Mouse (Mus musculus) monocyte, adult 5-6 weeks (primary cell): ENCODE data around the gene Rgs14. TPM values are rescaled to one million over a fixed set of nuclear protein-coding genes. Genes with fewer than 3 reads are reported as not detected.

Experiments
- ATAC-seq: fragments of 153-309, 156-312 bp; replicated peaks from 2 replicates; pipeline ENCODE4 v1.8.0; 2017; ENCODE audit warnings: mild to moderate bottlenecking; ENCODE audit not compliant: low TSS enrichment, insufficient number of reproducible peaks, severe bottlenecking, poor library complexity, low FRiP score
- total RNA-seq: library from RNA; stranded (forward); fragments of 200-1000, 200-491, 200-594 nt; gene quantifications from 3 replicates; pipeline ENCODE4 v1.2.3, GENCODE M21; 2017

Gene Rgs14
- total RNA-seq: 21.8 to 43.9 TPM (median 40.8 TPM) in 3 replicates

DNA sequence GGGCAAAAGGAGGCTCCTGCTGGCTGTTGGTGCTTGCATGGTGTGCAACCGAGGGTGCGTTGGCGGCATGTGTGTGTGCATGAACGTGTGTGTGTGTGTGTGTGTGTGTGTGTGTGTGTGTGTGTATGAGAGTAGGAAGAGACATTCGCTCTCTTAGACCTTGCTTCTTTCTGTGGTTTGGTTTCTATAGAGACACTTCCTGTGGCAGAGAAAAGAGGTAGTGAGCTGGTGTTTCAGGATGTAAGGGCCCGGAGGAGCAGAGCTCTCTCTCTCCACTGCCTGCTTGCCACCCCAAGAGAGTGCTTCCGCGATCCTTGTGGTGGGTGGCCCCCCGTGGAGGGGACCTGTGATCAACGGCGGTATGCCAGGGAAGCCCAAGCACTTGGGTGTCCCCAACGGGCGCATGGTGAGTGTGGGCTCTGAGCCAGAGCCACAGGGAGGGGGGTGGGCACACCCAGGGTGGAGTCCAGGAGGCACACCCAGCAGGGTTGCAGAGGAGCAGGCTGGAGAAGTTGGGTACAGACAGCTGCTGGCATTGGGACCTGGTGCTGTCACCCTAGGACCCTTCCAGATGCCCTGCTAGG is at the start of gene Rgs14:
Rgs14 (plus strand) TSS at position 202 of the 584 bp plus-strand sequence.
- peak; percentile 87 for ATAC-seq

- no peak for ATAC-seq
Measured at GRCm38 (mm10) chr13:55319931-55320533, 49.5 kb upstream of the Rgs14 start, which contains the start of gene Prelid1. Prelid1 (plus strand) TSS chr13:55320500.

DNA sequence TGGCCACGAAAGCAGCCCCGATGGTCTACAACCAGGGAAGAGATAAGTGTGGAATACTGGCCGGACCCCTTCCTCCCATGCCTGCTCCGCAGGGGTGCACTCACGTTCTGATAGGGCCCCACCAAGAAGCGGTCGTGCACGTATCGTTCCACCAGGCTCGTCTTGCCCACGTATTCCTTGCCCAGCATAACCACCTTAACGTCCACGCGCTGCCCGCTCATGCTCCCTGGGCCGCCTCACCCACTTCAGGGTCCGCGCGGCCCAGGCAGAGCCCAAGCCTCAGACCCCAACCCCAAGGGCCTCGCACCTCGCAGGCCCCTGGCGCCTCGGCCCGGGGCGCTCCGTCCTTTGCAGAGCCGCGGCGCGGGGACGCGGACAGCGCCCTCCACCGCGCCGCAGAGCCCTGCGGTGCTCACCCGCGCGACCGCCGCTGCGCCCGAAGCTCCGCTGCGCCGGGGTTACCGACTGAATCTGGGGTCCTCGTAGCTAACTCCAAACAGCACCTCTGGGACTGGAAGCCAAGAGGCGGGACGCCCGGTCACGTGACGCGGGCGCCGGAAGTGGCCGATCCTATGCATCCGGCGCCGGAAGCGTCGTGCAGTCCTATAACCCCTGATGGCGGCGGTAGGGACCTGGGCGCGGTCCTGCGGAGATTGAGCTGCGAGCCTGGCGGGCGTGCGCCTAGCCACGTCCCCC is 48.0 kb upstream of the Rgs14 start, which contains the start of gene Rab24:
Rab24 (minus strand) TSS at position 513 of the 696 bp plus-strand sequence.
- peak; percentile 64 for ATAC-seq

DNA sequence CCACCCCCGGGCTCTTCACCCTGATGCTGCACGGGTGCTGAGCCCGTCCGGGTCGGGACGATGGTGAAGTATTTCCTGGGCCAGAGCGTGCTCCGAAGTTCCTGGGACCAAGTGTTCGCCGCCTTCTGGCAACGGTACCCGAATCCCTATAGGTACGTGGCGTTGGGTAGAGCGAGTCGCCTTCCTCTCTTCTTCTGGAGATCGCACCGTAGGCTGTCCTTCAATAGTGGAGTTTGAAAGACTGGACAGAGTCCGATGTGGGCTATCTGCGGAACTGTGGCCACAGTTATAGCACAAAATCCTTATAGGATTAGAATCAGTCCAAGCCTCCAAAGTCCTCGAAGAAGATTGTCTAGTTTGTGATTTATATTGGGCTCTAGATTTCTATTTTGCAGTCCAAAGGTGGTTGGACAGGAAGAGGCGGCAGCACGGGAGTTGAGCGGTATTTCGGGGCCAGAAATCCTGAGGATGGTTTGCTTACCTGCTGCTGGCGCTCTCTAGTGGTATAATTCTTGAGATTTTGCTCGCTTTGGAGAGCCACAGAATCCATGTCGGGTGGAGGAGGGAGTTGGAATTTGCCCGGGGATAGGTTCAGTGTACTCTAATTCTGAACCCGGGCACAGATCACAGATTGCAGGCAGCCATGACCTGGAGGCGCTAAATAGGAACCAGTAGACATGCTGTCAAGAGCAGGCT is 47.3 kb upstream of the Rgs14 start:
- 0 out of 2 replicates have a peak, but pooled peaks have one; percentile 7 for ATAC-seq

DNA sequence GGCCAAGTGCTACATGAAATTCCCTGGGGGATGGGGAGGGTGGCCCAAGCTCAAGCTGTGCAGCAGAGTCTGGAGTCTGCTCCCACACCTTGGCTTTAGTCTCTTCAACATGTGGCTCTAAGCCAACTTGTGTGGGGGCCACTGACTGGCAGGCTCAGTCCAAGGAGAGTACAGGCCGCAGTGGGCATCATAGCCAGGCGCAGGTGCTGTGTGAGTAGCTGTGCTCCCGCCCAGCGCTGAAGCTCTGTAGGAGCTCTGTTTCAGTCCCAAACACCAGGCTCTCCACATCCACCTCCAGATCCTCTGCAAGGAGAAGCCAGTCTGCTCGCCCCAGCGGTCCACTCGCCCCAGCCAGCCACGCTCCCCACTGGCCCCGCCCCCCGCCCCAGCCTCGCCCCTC is 43.9 kb upstream of the Rgs14 start:
- no peak for ATAC-seq

DNA sequence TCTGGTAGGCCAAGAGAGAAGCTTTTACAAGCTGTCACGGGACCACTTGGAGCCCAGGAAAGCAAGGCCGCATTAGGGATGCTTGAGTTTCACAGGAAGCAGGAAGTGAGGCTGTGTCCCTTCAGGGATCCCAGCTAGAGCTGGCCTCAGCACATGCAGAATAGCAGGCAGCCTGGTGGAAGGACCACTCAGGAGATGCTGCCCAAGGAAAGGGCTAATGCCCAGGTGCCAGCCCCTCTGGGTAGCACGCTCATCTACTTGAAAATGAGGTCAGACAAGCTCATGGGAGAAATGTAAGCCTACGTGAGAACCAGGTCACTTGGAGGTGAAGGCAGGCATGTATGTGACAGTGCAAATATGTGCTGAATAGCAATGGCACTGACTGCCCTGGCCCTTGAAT is 42.4 kb upstream of the Rgs14 start:
- ATAC-seq: no peak

GRCm38 (mm10) chr13:55327633-55328032 is 41.9 kb upstream of the Rgs14 start:
- peak; percentile 77 for ATAC-seq

- no peak for ATAC-seq
Measured at GRCm38 (mm10) chr13:55328171-55328570, 41.4 kb upstream of the Rgs14 start.

DNA sequence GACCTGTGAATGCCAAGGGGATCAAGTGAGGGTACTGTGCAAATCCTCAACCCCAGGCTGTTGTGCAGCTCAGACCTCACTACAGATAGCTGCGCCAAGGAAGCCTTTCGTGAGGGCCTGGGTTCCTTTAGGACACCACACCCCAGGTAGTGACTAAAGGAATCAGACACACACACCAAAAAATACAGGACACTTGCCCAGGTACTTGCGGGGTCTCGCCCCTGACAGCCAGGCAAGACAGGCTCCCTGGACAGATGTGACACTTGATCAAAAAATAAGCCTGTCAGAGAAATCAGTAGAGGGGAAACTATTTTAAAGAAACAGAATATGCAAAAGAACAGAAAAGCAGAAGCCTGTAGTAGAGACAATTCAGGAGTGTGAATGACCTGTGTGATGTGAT is 40.9 kb upstream of the Rgs14 start:
- no peak for ATAC-seq

DNA sequence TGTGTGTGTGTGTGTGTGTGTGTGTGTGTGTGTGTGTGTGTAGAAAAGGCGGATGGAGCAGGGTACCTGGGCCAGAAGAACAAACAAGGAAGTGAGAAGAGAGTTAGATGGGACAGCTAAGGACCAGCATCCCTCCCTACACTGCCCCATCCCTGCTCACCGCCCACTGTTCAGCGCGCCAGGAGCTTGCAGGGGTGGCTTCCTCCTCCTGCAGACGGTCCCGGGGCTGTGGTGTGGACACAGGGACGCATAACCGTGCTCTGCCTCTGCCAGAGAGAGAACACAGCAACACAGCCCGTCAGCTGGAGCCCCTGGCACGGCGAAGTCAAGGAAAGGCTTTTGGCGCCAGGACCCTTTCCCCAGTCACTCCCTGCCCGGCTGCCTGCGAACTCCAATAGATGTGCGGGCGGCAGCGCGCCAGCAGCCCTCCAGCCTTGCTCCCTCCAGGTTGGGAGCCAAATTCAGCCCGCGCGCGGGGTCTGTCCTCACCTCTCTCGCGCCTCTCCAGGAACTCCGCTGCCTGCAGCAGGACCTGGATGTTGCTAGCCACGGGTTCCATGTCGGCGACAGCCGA is 40.3 kb upstream of the Rgs14 start:
- no peak for ATAC-seq

- ATAC-seq: peak; percentile 33; the same call in 1 of the 2 replicates
Measured at GRCm38 (mm10) chr13:55329683-55330566, 39.6 kb upstream of the Rgs14 start, which contains the start of gene Mxd3. Mxd3 (minus strand) TSS chr13:55329823.

GRCm38 (mm10) chr13:55330567-55331400 is 38.7 kb upstream of the Rgs14 start:
- no peak for ATAC-seq

DNA sequence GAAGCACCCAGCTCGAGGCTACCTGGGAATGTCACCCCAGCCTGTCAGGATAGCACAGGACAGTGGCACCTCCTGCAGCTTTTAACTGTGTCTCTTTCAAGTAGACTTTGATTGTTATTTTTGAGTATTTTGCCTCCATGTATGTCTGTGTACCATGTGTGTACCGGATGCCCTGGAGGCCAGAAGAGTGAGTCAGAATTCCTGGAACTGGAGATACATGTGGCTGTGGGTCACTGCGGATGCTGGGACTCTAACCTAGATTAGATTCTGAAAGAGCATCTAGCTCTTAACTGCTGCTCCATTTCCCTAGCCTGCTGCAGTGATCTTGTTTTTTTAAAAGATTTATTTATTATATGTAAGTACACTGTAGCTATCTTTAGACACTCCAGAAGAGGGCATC is 37.2 kb upstream of the Rgs14 start:
- ATAC-seq: no peak

DNA sequence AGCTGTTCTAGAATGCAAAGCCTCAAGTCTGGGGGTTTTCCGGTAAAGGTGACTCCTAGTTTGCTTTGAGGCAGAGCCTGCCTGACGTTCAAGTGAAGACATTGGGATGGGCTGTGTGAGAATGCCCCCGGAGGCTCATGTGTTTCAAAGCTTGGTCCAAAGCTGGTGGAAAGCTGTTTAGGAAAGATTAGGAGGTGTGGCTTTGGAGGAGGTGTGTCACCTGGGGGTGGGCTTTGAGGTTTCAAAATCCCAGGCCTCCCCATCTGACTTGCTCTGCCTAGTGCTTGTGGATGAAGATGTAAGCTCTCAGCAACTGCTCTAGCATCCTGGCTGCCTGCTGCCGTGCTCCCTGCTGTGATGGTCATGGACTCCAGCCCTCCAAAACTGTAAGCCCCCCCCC is 33.8 kb upstream of the Rgs14 start:
- ATAC-seq: no peak

GRCm38 (mm10) chr13:55337341-55337975 is 32.1 kb upstream of the Rgs14 start:
- ATAC-seq: no peak

DNA sequence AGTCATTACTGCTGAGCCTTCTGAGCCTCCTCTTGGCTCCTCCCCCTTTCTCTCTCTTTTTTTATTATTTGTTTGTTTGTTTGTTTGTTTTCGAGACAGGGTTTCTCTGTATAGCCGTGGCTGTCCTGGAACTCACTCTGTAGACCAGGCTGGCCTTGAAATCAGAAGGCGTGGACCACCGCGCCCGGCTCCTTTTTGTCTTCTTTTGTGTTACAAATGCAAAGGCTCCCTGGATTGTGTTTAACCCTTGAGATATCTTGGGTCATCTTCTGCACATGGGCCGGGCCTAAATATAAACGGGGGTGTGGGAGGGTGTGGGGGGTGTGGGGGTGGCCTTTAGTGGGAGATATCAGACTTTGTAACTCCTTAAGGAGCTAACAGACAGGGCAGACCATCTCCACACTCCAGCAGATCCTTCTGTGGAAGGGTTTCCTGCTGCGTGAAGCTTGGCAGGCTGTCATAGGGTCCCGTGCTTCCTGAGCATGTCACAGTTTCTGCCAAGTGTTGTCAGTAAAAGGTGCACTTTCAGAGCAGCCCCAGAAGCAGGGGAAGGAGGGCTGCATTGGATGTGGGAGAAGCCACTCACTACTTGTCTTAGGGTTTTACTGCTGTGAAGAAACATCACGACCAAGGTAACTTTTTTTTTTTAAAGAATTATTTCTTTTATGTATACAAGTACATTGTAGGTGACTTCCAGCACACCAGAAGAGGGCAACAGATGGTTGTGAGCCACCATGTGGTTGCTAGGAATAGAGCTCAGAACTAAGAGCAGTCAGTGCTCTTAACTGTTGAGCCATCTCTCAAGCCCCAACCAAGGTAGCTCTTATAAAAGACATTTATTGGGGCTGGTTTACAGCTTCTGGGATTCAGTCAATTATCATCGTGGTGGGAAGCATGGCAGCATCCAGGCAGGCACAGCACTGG is 31.1 kb upstream of the Rgs14 start:
- no peak for ATAC-seq
